In the genomic region with DNA sequence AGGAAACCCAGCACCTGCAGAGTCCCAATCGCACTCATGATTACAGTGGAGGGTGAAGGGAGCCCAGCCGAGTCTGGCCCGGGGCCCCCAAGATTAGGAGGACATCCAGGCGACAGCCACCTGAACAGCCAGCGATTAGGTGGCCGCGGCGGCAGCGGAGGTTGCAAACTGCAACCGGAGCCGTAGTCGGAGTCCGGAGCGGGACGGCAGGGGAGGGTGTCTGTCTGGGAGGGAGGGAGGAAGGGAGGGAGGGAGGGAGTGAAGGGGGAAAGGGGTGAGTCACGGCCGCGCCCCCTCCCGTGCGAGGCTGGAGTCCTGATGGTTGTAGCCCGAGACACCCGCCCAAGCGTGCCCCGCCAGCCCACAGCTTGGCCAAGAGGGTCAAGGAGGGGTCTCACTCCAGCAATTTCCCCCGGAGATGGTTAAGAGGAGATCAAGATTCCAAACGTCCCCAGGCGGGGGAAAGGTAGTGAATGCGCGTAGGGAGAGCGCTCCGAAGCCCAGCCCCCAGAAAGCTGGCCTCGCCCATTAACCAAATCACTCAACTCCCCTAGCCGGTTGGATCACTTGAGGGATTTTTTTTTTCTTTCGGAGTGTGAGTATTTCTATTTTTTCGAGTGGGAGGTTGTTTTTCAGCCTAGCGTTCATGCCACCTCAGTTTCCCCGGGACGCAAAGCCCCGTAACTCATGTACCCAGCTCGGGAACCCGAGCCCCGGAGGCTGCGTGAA, we compare ENCODE assay signal across 8 mouse cellular contexts. TPM values are rescaled to one million over a fixed set of nuclear protein-coding genes. Genes with fewer than 3 reads are reported as not detected.
DNase-seq lines count a peak whose midpoint lies in the region; ATAC-seq and TF ChIP-seq lines count a peak whose summit lies in the region.

Erbb3 (minus strand) TSS at position 189 of the 729 bp plus-strand sequence.

- H3K4me3 ChIP-seq in embryonic facial prominence, embryonic 12.5 days, result peak within 1 kb of the TSS; percentile 54
- H3K4me3 ChIP-seq in spleen, adult 2 months (ENCODE audit: extremely low read depth, insufficient read depth, insufficient read length), result peak within 1 kb of the TSS; percentile 66

- no peaks in the 10 kb centered on the region for H3K9me3 ChIP-seq in embryonic facial prominence, embryonic 12.5 days

- H3K27ac ChIP-seq in embryonic facial prominence, embryonic 12.5 days, result peak within 1 kb of the TSS; percentile 87
- no peak within 1 kb of the TSS for H3K27ac ChIP-seq in spleen, adult 2 months (ENCODE audit: insufficient read depth, low read length)

- peaks cover 42% of the 10 kb centered on the region for H3K27me3 ChIP-seq in embryonic facial prominence, embryonic 12.5 days
- H3K27me3 ChIP-seq in spleen, adult 2 months (ENCODE audit: control insufficient read depth, insufficient read depth, low read length), result peaks cover 11% of the 10 kb centered on the region

- H3K4me2 ChIP-seq in embryonic facial prominence, embryonic 12.5 days (replicated peaks), result peak within 1 kb of the TSS; percentile 95

- DNase-seq in CD4-positive helper T cell, adult 2 months (ENCODE audit: low read depth, low spot score), result peak; percentile 63
- peak; percentile 93 for DNase-seq in R1 (ENCODE audit: low read depth, low spot score)
- peak; percentile 38 to 47 for DNase-seq in heart, postnatal 10 days
- DNase-seq in kidney, postnatal 25 days, result peak; percentile 79 to 90
- DNase-seq in spleen, adult 2 months (ENCODE audit: low read depth in 1 of 2, low spot score in 2 of 2), result peak in 1 of 2 experiments; percentile 8
- DNase-seq in right cerebral cortex, postnatal 36 days (ENCODE audit: low spot score in 2 of 2), result no peak

- intact Hi-C loops in heart, postnatal 10 days (cut with DNase I), result loop anchor here (5.0 kb wide), 1 partner anchor 32 kb away; no protein-coding TSS in a partner anchor

- no peak for TF ChIP-seq POLR2A in spleen, adult 2 months (IDR thresholded peaks at IDR 0.05; ENCODE audit: low read depth, low read length)

- under 1% methylated on average over 41 of the region's 43 CpGs for WGBS in embryonic facial prominence, embryonic 12.5 days
- under 1% methylated on average over 42 of the region's 43 CpGs for WGBS in spleen, adult 2 months

- H3K9ac ChIP-seq in embryonic facial prominence, embryonic 12.5 days, result peak within 1 kb of the TSS; percentile 39

- peak; percentile 53; the same call in 1 of the 2 replicates for ATAC-seq in embryonic facial prominence, embryonic 12.5 days (ENCODE audit: insufficient number of reproducible peaks, insufficient read depth, low FRiP score, low TSS enrichment)
- peak; percentile 55 for ATAC-seq in megakaryocyte, adult 5-6 weeks (ENCODE audit: poor library complexity, severe bottlenecking)

- H3K4me1 ChIP-seq in embryonic facial prominence, embryonic 12.5 days, result peaks cover 12% of the 10 kb centered on the region; the same call in 1 of the 2 replicates
- H3K4me1 ChIP-seq in spleen, adult 2 months (ENCODE audit: control insufficient read depth, insufficient read depth, insufficient read length), result peaks cover 6% of the 10 kb centered on the region

- TF ChIP-seq CTCF in spleen, adult 2 months (IDR thresholded peaks at IDR 0.05; ENCODE audit: extremely low read depth, insufficient read depth, insufficient read length, insufficient replicate concordance), result no peak

- H3K36me3 ChIP-seq in embryonic facial prominence, embryonic 12.5 days, result no peaks in the 10 kb centered on the region
- no peaks in the 10 kb centered on the region for H3K36me3 ChIP-seq in spleen, adult 2 months (ENCODE audit: control insufficient read depth, insufficient read depth, low read length)

RNA-seq across cellular contexts. Expression of gene Erbb3, which starts in this region (rescaled TPM):
- polyA plus RNA-seq in embryonic facial prominence, embryonic 12.5 days (2016; fragmentation: Nextera tagmentation; extraction: Ambion mirVana), result 20.9 TPM in 2 replicates
- total RNA-seq in heart, postnatal 10 days (2021), result 1 to 10 TPM; 7.7 to 8.6 TPM
- total RNA-seq in megakaryocyte, adult 5-6 weeks (2015), result 2.5 and 2.8 TPM in 2 replicates
- 1.5 and 2.1 TPM in 2 replicates for total RNA-seq in megakaryocyte, adult 5-6 weeks (2017)
- polyA plus RNA-seq in spleen, adult 2 months (2012; rRNA removed), result 1.6 TPM in 2 replicates

Comparison
In these comparisons a context has a peak if more than half of its experiments do, and no peak if none do; other contexts are left out.
1. DNase-seq: peak in CD4-positive helper T cell, adult 2 months (single experiment), R1 (single experiment), heart, postnatal 10 days (2 of 2) and kidney, postnatal 25 days (2 of 2); none in right cerebral cortex, postnatal 36 days (0 of 2).